Comparison of ENCODE assay signal across 8 mouse cellular contexts in genomic region chr10:127041774-127042338, GRCm38 (mm10). TPM values are rescaled to one million over a fixed set of nuclear protein-coding genes. Genes with fewer than 3 reads are reported as not detected.
DNase-seq lines count a peak whose midpoint lies in the region; ATAC-seq and TF ChIP-seq lines count a peak whose summit lies in the region.

No protein-coding gene starts in this region.

- peak overlapping the region; percentile 69 for H3K27ac ChIP-seq in heart, embryonic 13.5 days (replicated peaks)
- peak overlapping the region; percentile 77 for H3K27ac ChIP-seq in kidney, postnatal 0 days
- H3K27ac ChIP-seq in liver, embryonic 11.5 days (ENCODE audit: low read depth, low read length), result peak overlapping the region; percentile 55

- under 1% methylated on average over 44 of the region's 44 CpGs for WGBS in heart, embryonic 13.5 days
- WGBS in kidney, postnatal 0 days, result under 1% methylated on average over 44 of the region's 44 CpGs
- under 1% methylated on average over 44 of the region's 44 CpGs for WGBS in liver, embryonic 11.5 days

- peaks cover 37% of the 10 kb centered on the region for H3K27me3 ChIP-seq in heart, embryonic 13.5 days (replicated peaks)
- H3K27me3 ChIP-seq in kidney, postnatal 0 days (ENCODE audit: insufficient read depth, low read length), result no peaks in the 10 kb centered on the region
- H3K27me3 ChIP-seq in liver, embryonic 11.5 days (replicated peaks; ENCODE audit: control insufficient read depth, insufficient read depth, low read length), result peaks cover 12% of the 10 kb centered on the region
- no peaks in the 10 kb centered on the region for H3K27me3 ChIP-seq in myocyte (ENCODE audit: control insufficient read depth, insufficient read depth, insufficient read length)

- peaks cover 13% of the 10 kb centered on the region for H3K4me1 ChIP-seq in heart, embryonic 13.5 days
- H3K4me1 ChIP-seq in kidney, postnatal 0 days (replicated peaks; ENCODE audit: insufficient read depth, low read length), result peaks cover 9% of the 10 kb centered on the region
- peaks cover 7% of the 10 kb centered on the region for H3K4me1 ChIP-seq in liver, embryonic 11.5 days (replicated peaks; ENCODE audit: control insufficient read depth, insufficient read depth, low read length)

- peak overlapping the region; percentile 86 for H3K4me3 ChIP-seq in heart, embryonic 13.5 days
- H3K4me3 ChIP-seq in kidney, postnatal 0 days (replicated peaks; ENCODE audit: low read depth, low read length), result peak overlapping the region; percentile 89
- H3K4me3 ChIP-seq in liver, embryonic 11.5 days (ENCODE audit: low read depth, low read length), result peak overlapping the region; percentile 86
- peak overlapping the region; percentile 92 for H3K4me3 ChIP-seq in myocyte

- no peak for TF ChIP-seq POLR2A in brain, embryonic 14.5 days (IDR thresholded peaks at IDR 0.05; ENCODE audit: borderline replicate concordance, extremely low read depth, insufficient read depth, insufficient read length, poor library complexity, severe bottlenecking)
- peak; percentile 54 for TF ChIP-seq POLR2A in myocyte (IDR thresholded peaks at IDR 0.05; ENCODE audit: insufficient read length, low read depth)

- no peak for TF ChIP-seq CTCF in brain, embryonic 14.5 days (IDR thresholded peaks at IDR 0.05; ENCODE audit: borderline replicate concordance, extremely low read depth, insufficient read depth, insufficient read length)
- TF ChIP-seq CTCF in kidney, postnatal 0 days (IDR thresholded peaks at IDR 0.05; ENCODE audit: low read depth), result no peak

- peaks cover 4% of the 10 kb centered on the region for H3K79me2 ChIP-seq in myocyte (ENCODE audit: control insufficient read depth, insufficient read depth)

- peak overlapping the region; percentile 97 for H3K4me2 ChIP-seq in heart, embryonic 13.5 days
- peak overlapping the region; percentile 99 for H3K4me2 ChIP-seq in kidney, postnatal 0 days (ENCODE audit: low read length)
- peak overlapping the region; percentile 100 for H3K4me2 ChIP-seq in liver, embryonic 11.5 days
- peak overlapping the region; percentile 97 for H3K4me2 ChIP-seq in myocyte (ENCODE audit: low read depth)

- peaks cover 28% of the 10 kb centered on the region for H3K36me3 ChIP-seq in heart, embryonic 13.5 days
- H3K36me3 ChIP-seq in kidney, postnatal 0 days (ENCODE audit: insufficient read depth, low read length), result 0 out of 2 replicates have a peak, but pooled peaks cover 4% of the 10 kb centered on the region
- H3K36me3 ChIP-seq in liver, embryonic 11.5 days (ENCODE audit: control insufficient read depth, insufficient read depth, low read length), result no peaks in the 10 kb centered on the region
- no peaks in the 10 kb centered on the region for H3K36me3 ChIP-seq in myocyte (ENCODE audit: control insufficient read depth, insufficient read depth)

- peak; percentile 91 for DNase-seq in CD4-positive helper T cell, adult 2 months (ENCODE audit: low read depth, low spot score)
- peak; percentile 96 for DNase-seq in brain, embryonic 14.5 days (ENCODE audit: low read depth)
- DNase-seq in kidney, postnatal 0 days (ENCODE audit: low spot score), result peak; percentile 91
- DNase-seq in liver, embryonic 11.5 days (ENCODE audit: low spot score), result peak; percentile 94
- peak; percentile 77 to 91 for DNase-seq in spleen, postnatal 4 days (ENCODE audit: low spot score in 2 of 2)

- ATAC-seq in erythroid progenitor cell, adult 5-6 weeks (replicated peaks; ENCODE audit: low FRiP score, poor library complexity, severe bottlenecking), result peak; percentile 53
- ATAC-seq in heart, embryonic 13.5 days (ENCODE audit: extremely low read depth, insufficient number of reproducible peaks, low FRiP score, low TSS enrichment), result peak; percentile 74
- peak; percentile 64 for ATAC-seq in kidney, postnatal 0 days (replicated peaks; ENCODE audit: low FRiP score, low read depth)
- peak; percentile 86 for ATAC-seq in liver, embryonic 11.5 days (replicated peaks; ENCODE audit: low FRiP score)

- peak overlapping the region; percentile 36 for H3ac ChIP-seq in myocyte (ENCODE audit: control insufficient read depth, insufficient read length)

- H3K9me3 ChIP-seq in heart, embryonic 13.5 days, result no peaks in the 10 kb centered on the region
- H3K9me3 ChIP-seq in kidney, postnatal 0 days (replicated peaks; ENCODE audit: low read length), result no peaks in the 10 kb centered on the region
- H3K9me3 ChIP-seq in liver, embryonic 11.5 days (ENCODE audit: control insufficient read depth, low read length), result no peaks in the 10 kb centered on the region

- H3K9ac ChIP-seq in heart, embryonic 13.5 days, result peak overlapping the region; percentile 86
- peak overlapping the region; percentile 73 for H3K9ac ChIP-seq in kidney, postnatal 0 days (ENCODE audit: low read depth, low read length)
- peak overlapping the region; percentile 78 for H3K9ac ChIP-seq in liver, embryonic 11.5 days (ENCODE audit: low read depth, low read length)

TF ChIP-seq in myocyte, 11 proteins besides CTCF, POLR2A, EP300 and RAD21:
- TF ChIP-seq MYOG (IDR thresholded peaks at IDR 0.05; ENCODE audit: control insufficient read depth in 1 of 3, insufficient read depth in 1 of 3, insufficient read length in 2 of 3, low read depth in 2 of 3), result no peak
- no peak for TF ChIP-seq E2F4 (IDR thresholded peaks at IDR 0.05; ENCODE audit: insufficient read depth)
- no peak for TF ChIP-seq TCF12 (IDR thresholded peaks at IDR 0.05; ENCODE audit: insufficient read depth, poor library complexity, severe bottlenecking)
- TF ChIP-seq MAX (IDR thresholded peaks at IDR 0.05; ENCODE audit: low read depth), result peak; percentile 68
- TF ChIP-seq USF1 (IDR thresholded peaks at IDR 0.05; ENCODE audit: low read depth), result peak; percentile 45
- TF ChIP-seq REST (IDR thresholded peaks at IDR 0.05; ENCODE audit: insufficient read depth, insufficient read length), result no peak
- no peak for TF ChIP-seq CEBPB (IDR thresholded peaks at IDR 0.05; ENCODE audit: insufficient read depth, poor library complexity, severe bottlenecking)
- peak; percentile 31 for TF ChIP-seq SRF (IDR thresholded peaks at IDR 0.05; ENCODE audit: control insufficient read depth, insufficient read length, low read depth)
- TF ChIP-seq TCF3 (IDR thresholded peaks at IDR 0.05; ENCODE audit: insufficient read length, low read depth), result no peak
- no peak for TF ChIP-seq MYOD1 (IDR thresholded peaks at IDR 0.05; ENCODE audit: control insufficient read depth in 1 of 3, insufficient read length in 2 of 3, low read depth in 2 of 3)
- peak; percentile 52 for TF ChIP-seq POLR2AphosphoS2 (IDR thresholded peaks at IDR 0.05; ENCODE audit: insufficient read length, low read depth)

RNA-seq across cellular contexts. Expression of gene Eef1akmt3, which starts 0.5 kb away (rescaled TPM):
- polyA plus RNA-seq in brain, embryonic 14.5 days (2012; rRNA removed), result 0.19 and 0.40 TPM in 2 replicates
- total RNA-seq in erythroid progenitor cell, adult 5-6 weeks (2015; ENCODE audit: low replicate concordance), result not detected in 2 replicates
- total RNA-seq in erythroid progenitor cell, adult 5-6 weeks (2017; ENCODE audit: low replicate concordance), result not detected in 2 replicates
- polyA plus RNA-seq in heart, embryonic 13.5 days (2015; fragmentation: Nextera tagmentation; extraction: Ambion mirVana), result 0.33 and 0.34 TPM in 2 replicates
- polyA plus RNA-seq in kidney, postnatal 0 days (2015; fragmentation: Nextera tagmentation; extraction: Ambion mirVana), result 0.89 and 1.3 TPM in 2 replicates
- 0.11 and 0.23 TPM in 2 replicates for polyA plus RNA-seq in liver, embryonic 11.5 days (2014; fragmentation: Nextera tagmentation; extraction: Ambion mirVana)
- polyA plus RNA-seq in myocyte (2012; fragmentation: generic; extraction: Trizol), result 0.11 TPM

RNA-seq across cellular contexts. Expression of gene Mettl1, which starts 0.6 kb away (rescaled TPM):
- polyA plus RNA-seq in brain, embryonic 14.5 days (2012; rRNA removed), result 15.8 and 19.4 TPM in 2 replicates
- 3.4 and 6.5 TPM in 2 replicates for total RNA-seq in erythroid progenitor cell, adult 5-6 weeks (2015; ENCODE audit: low replicate concordance)
- 0.23 and 1.9 TPM in 2 replicates for total RNA-seq in erythroid progenitor cell, adult 5-6 weeks (2017; ENCODE audit: low replicate concordance)
- 36.3 and 41.7 TPM in 2 replicates for polyA plus RNA-seq in heart, embryonic 13.5 days (2015; fragmentation: Nextera tagmentation; extraction: Ambion mirVana)
- polyA plus RNA-seq in kidney, postnatal 0 days (2015; fragmentation: Nextera tagmentation; extraction: Ambion mirVana), result 37.4 and 40.2 TPM in 2 replicates
- polyA plus RNA-seq in liver, embryonic 11.5 days (2014; fragmentation: Nextera tagmentation; extraction: Ambion mirVana), result 54.1 and 58.1 TPM in 2 replicates
- polyA plus RNA-seq in myocyte (2012; fragmentation: generic; extraction: Trizol), result 17.2 TPM

RNA-seq across cellular contexts. Expression of gene Cyp27b1, which starts 6.2 kb away (rescaled TPM):
- 0.63 and 0.97 TPM in 2 replicates for polyA plus RNA-seq in brain, embryonic 14.5 days (2012; rRNA removed)
- not detected in 2 replicates for total RNA-seq in erythroid progenitor cell, adult 5-6 weeks (2015; ENCODE audit: low replicate concordance)
- total RNA-seq in erythroid progenitor cell, adult 5-6 weeks (2017; ENCODE audit: low replicate concordance), result not detected in 2 replicates
- polyA plus RNA-seq in heart, embryonic 13.5 days (2015; fragmentation: Nextera tagmentation; extraction: Ambion mirVana), result 0.10 and 0.21 TPM in 2 replicates
- 38.9 and 58.0 TPM in 2 replicates for polyA plus RNA-seq in kidney, postnatal 0 days (2015; fragmentation: Nextera tagmentation; extraction: Ambion mirVana)
- polyA plus RNA-seq in liver, embryonic 11.5 days (2014; fragmentation: Nextera tagmentation; extraction: Ambion mirVana), result not detected in 2 replicates
- polyA plus RNA-seq in myocyte (2012; fragmentation: generic; extraction: Trizol), result 0.56 TPM

RNA-seq across cellular contexts. Expression of gene Tsfm, which starts 11.2 kb away (rescaled TPM):
- 41.2 and 52.3 TPM in 2 replicates for polyA plus RNA-seq in brain, embryonic 14.5 days (2012; rRNA removed)
- total RNA-seq in erythroid progenitor cell, adult 5-6 weeks (2015; ENCODE audit: low replicate concordance), result 12.6 and 14.4 TPM in 2 replicates
- total RNA-seq in erythroid progenitor cell, adult 5-6 weeks (2017; ENCODE audit: low replicate concordance), result 4.2 and 6.5 TPM in 2 replicates
- 86.6 and 92.5 TPM in 2 replicates for polyA plus RNA-seq in heart, embryonic 13.5 days (2015; fragmentation: Nextera tagmentation; extraction: Ambion mirVana)
- 97.3 and 109 TPM in 2 replicates for polyA plus RNA-seq in kidney, postnatal 0 days (2015; fragmentation: Nextera tagmentation; extraction: Ambion mirVana)
- 110 and 119 TPM in 2 replicates for polyA plus RNA-seq in liver, embryonic 11.5 days (2014; fragmentation: Nextera tagmentation; extraction: Ambion mirVana)
- 53.7 TPM for polyA plus RNA-seq in myocyte (2012; fragmentation: generic; extraction: Trizol)

RNA-seq across cellular contexts. Expression of gene March9, which starts 18.1 kb away (rescaled TPM):
- 35.9 and 51.7 TPM in 2 replicates for polyA plus RNA-seq in brain, embryonic 14.5 days (2012; rRNA removed)
- not detected in 2 replicates for total RNA-seq in erythroid progenitor cell, adult 5-6 weeks (2015; ENCODE audit: low replicate concordance)
- total RNA-seq in erythroid progenitor cell, adult 5-6 weeks (2017; ENCODE audit: low replicate concordance), result not detected in 2 replicates
- polyA plus RNA-seq in heart, embryonic 13.5 days (2015; fragmentation: Nextera tagmentation; extraction: Ambion mirVana), result 0.12 and 0.18 TPM in 2 replicates
- polyA plus RNA-seq in kidney, postnatal 0 days (2015; fragmentation: Nextera tagmentation; extraction: Ambion mirVana), result 1.6 and 1.9 TPM in 2 replicates
- 0.38 TPM in 2 replicates for polyA plus RNA-seq in liver, embryonic 11.5 days (2014; fragmentation: Nextera tagmentation; extraction: Ambion mirVana)
- polyA plus RNA-seq in myocyte (2012; fragmentation: generic; extraction: Trizol), result 6.1 TPM

Comparison
In these comparisons a context has a peak if more than half of its experiments do, and no peak if none do; other contexts are left out.
1. Peak in every context shown above with its lines: DNase-seq, ATAC-seq, H3K4me3 ChIP-seq and H3K27ac ChIP-seq.
2. RNA of gene Cyp27b1, which starts 6.2 kb away (polyA plus RNA-seq): 38.9 to 58.0 TPM in kidney, postnatal 0 days; 0.63 to 0.97 TPM in brain, embryonic 14.5 days, 0.56 TPM in myocyte (single experiment), 0.10 to 0.21 TPM in heart, embryonic 13.5 days and not detected in liver, embryonic 11.5 days; every median in the first group is over 10 times any median in the second.